Mouse (Mus musculus) CD4-positive, CD25-positive, alpha-beta regulatory T cell, adult 2 months (primary cell): ENCODE measurements around the gene Dapp1.
A peak's percentile ranks its signal among the peaks of the same experiment; 100 is the strongest.
"Not testable (repeated sequence)": the region's sequence is repeated elsewhere in the genome, so short reads cannot be mapped to it uniquely, and the experiment has no call there.

ENCODE experiments used
- DNase-seq: peaks from one replicate; pipeline ENCODE4 v3.0.0-alpha.2; 2012; ENCODE audit warnings: low read depth, low spot score

Dapp1 gene

GRCm38 (mm10) chr3:137920594-137920993 is 60.8 kb downstream of the Dapp1 start:
- no peak for DNase-seq

DNA sequence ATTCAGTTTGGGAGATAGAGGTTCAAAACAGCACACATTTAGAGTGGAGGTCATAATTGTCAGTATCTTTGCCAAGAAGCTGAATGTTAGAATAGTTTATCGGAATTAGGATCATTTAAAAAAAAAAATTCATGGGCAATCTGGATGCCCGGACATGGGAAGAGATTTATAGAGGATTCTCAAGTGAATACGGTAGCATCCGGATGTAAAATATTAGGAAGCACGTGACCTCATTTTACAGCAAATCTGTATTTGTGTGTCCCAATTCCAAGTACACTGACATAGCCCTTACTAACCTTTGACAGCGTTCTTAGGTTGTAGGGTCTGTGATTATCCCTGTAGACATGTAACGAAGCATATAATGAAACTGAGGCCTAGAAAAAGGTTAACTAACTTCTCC is 61.9 kb downstream of the Dapp1 start:
- no peak for DNase-seq

- no peak for DNase-seq
Observed at GRCm38 (mm10) chr3:137918932-137919311, 62.4 kb downstream of the Dapp1 start.

GRCm38 (mm10) chr3:137918172-137918931 is 63.0 kb downstream of the Dapp1 start, which contains the start of gene Lamtor3:
Lamtor3 (plus strand) TSS chr3:137918506.
- peak; percentile 92 for DNase-seq

GRCm38 (mm10) chr3:137917694-137918171 is 63.6 kb downstream of the Dapp1 start:
- no peak for DNase-seq

DNA sequence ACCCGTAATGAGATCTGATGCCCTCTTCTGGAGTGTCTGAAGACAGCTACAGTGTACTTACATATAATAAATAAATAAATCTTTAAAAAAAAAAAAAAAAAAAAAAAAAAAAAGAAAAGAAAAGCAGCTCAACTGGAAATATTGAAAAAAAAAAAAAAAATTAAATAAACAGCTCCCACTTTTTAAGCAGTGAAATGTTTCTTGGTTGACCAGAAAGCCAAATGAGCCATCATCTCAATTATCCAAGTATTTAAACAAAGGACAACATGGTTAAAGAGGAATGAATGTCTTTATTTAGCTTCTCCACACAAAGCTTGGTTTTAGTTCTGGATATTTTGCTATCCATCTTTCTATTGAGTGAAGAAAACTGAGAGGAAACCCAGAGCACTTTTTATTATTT is 66.8 kb downstream of the Dapp1 start:
- not testable (repeated sequence) for DNase-seq

DNA sequence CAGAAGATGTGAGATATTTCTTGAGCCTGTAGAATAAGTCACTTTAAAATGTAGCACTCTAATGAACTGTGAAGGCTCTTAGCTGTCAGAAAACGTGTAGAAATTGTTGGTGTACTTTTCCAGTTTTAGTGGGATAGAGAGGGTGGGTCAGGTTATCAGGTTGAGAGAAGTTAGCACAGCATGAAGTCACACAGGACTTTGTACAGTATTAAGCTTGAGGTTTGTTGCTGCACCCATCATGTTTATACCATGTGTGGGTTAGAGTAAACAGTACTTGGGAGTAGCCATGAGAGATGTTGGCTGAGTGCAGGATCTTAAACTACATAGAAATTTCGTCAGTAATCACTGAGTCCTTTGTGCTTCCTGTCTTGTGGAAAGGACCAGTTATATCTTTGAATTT is 68.3 kb downstream of the Dapp1 start:
- DNase-seq = no peak

GRCm38 (mm10) chr3:137900149-137900548 is 81.2 kb downstream of the Dapp1 start:
- DNase-seq = no peak

DNA sequence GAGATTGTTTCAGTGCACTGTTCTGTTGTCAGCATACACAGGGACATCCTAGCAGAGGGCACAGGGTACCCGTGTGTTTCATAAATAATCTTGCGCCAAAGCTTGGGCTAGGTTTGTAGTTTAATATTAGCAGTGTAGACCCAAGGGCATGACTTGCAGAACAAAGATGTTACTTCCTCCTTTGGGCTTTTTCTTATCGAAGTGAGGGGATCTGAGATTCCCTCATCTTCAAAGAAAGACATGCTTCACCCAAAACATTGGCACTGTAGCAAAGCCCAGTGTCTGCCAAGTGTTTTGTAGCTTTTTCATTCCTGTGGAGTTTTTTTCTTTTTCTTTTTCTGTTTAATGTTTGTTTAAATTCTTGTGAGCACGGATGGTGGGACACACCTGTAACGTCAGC is 83.7 kb downstream of the Dapp1 start:
- no peak for DNase-seq

- DNase-seq = no peak
Observed at GRCm38 (mm10) chr3:137896867-137897266, 84.5 kb downstream of the Dapp1 start.

DNA sequence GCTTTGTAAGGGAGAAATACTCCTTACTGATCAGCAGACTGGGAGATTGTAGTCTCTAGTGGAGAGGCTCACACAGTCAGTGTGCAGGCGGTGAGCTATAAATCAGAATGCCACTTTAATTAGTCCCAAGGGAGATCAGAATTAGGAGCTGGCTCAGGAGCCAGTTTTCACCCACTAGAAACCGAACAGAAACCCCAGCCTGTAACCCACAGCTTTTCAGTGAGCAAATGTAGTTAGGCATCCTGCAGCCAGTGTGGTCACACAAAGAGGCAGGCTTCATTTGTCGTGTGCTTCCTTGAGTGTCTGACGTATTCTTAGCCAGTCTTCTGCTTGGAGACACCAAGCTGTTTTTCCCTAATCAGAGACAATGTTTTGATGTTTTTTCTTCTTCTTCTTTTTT is 85.0 kb downstream of the Dapp1 start:
- no peak for DNase-seq

DNA sequence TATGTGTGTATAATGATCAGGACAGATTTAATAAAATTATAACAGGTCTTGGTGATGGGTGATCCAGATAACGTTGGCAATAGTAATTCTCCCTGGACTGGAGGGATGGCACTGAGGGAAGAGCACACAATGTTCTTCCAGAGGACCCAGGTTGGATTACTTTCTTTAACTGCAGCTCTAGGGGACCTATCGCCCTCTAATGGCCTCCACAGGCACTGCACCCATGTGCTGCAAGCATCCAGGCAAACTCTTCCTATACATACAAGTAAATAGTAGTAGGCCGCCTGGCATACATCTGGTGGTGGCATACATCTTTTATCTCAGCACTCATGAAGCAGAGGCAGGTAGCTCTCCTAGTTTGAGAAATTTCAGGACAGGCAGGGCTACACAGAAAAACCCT is 86.1 kb downstream of the Dapp1 start:
- peak; percentile 64 for DNase-seq

GRCm38 (mm10) chr3:137893789-137894188 is 87.6 kb downstream of the Dapp1 start:
- DNase-seq = no peak

GRCm38 (mm10) chr3:137892118-137892517 is 89.2 kb downstream of the Dapp1 start:
- DNase-seq = no peak

- no peak for DNase-seq
Observed at GRCm38 (mm10) chr3:137891089-137891488, 90.3 kb downstream of the Dapp1 start.

GRCm38 (mm10) chr3:137887961-137888360 is 93.4 kb downstream of the Dapp1 start:
- no peak for DNase-seq

DNA sequence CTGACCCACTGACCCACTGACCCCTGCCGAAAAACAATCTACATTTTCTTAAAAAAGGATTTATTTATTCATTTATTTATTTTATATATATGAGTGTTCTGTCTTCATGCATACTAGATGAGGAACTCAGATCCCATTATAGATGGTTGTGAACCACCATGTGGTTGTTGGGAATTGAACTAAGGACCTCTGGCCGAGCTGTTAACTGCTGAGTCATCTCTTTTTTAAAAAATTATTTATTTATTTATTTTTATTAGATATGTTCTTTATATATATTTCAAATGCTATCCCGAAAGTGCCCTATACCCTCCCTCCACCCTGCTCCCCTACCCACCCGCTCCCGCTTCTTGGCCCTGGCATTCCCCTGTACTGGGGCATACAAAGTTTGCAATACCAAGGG is 100.3 kb downstream of the Dapp1 start:
- DNase-seq = no peak
